Mouse (Mus musculus) gastrocnemius, postnatal 14 days (tissue): ENCODE results near the gene Hist2h4. TPM values are rescaled to one million over a fixed set of nuclear protein-coding genes. Genes with fewer than 3 reads are reported as not detected.
"Not testable (repeated sequence)": the region's sequence is repeated elsewhere in the genome, so short reads cannot be mapped to it uniquely, and the experiment has no call there.

Experiments used
- DNase-seq: peaks from one replicate; pipeline ENCODE4 v3.0.0; 2021; ENCODE audit warnings: mixed read lengths
- intact Hi-C: fragments of 180-260 bp; cut with DNase I; formaldehyde crosslinking; loops from one replicate; pipeline ENCODE4 v1.15.1; 2025; ENCODE audit warnings: low total_unique reads
- microRNA-seq, 2 experiments: library from miRNA; unstranded; fragments of <30 nt; microRNA quantifications; one replicate each; pipeline ENCODE4 v1.2.0; 2021
- total RNA-seq, 2 experiments: library from RNA; stranded (reverse); gene quantifications; 2 replicates each; pipeline ENCODE4 v1.2.3; 2021

Hist2h4 gene
- total RNA-seq, 2 experiments from 2014 or later = 20.5 to 21.2 TPM

- no peak for DNase-seq
- intact Hi-C loops = loop anchor here (10.0 kb wide), 1 partner anchor 157 kb away; no protein-coding TSS in a partner anchor
Measured at GRCm38 (mm10) chr3:96231758-96232120, 31.4 kb downstream of the Hist2h4 start.

GRCm38 (mm10) chr3:96230910-96231757 lies 32.0 kb downstream of the Hist2h4 start:
- DNase-seq = no peak
- intact Hi-C loops = loop anchor here (10.0 kb wide), 1 partner anchor 156 kb away; no protein-coding TSS in a partner anchor

- intact Hi-C loops = loop anchor here (10.0 kb wide), 1 partner anchor 156 kb away; no protein-coding TSS in a partner anchor
- DNase-seq = no peak
Measured at GRCm38 (mm10) chr3:96230404-96230803, 32.7 kb downstream of the Hist2h4 start.

- intact Hi-C loops = no loop called here
- no peak for DNase-seq
Measured at GRCm38 (mm10) chr3:96228828-96229227, 34.3 kb downstream of the Hist2h4 start.

GRCm38 (mm10) chr3:96226695-96227648 lies 36.1 kb downstream of the Hist2h4 start:
- no peak for DNase-seq
- intact Hi-C loops = no loop called here

- no peak for DNase-seq
- intact Hi-C loops = no loop called here
Measured at GRCm38 (mm10) chr3:96225421-96225820, 37.7 kb downstream of the Hist2h4 start.

- no peak for DNase-seq
- intact Hi-C loops = no loop called here
Measured at GRCm38 (mm10) chr3:96222774-96223173, 40.3 kb downstream of the Hist2h4 start.

- intact Hi-C loops = no loop called here
- no peak for DNase-seq
Measured at GRCm38 (mm10) chr3:96221640-96222038, 41.5 kb downstream of the Hist2h4 start.

- intact Hi-C loops = no loop called here
- peak; percentile 70 for DNase-seq
Measured at GRCm38 (mm10) chr3:96220765-96221639, 42.1 kb downstream of the Hist2h4 start, which contains the start of the genes Hist2h2ac and Hist2h2be. TSS of gene Hist2h2ac (minus strand) at chr3:96220880. TSS of gene Hist2h2be (plus strand) at chr3:96221119.

- intact Hi-C loops, DNase-seq: not testable (repeated sequence)
Measured at GRCm38 (mm10) chr3:96220131-96220764, 42.9 kb downstream of the Hist2h4 start.

- intact Hi-C loops = no loop called here
- DNase-seq = peak; percentile 70
Measured at GRCm38 (mm10) chr3:96219661-96220130, 43.4 kb downstream of the Hist2h4 start, which contains the start of the genes Bola1 and Hist2h2ab. TSS of gene Bola1 (minus strand) at chr3:96219709. TSS of gene Hist2h2ab (plus strand) at chr3:96219865.

- intact Hi-C loops = no loop called here
- DNase-seq = no peak
Measured at GRCm38 (mm10) chr3:96219191-96219641, 43.9 kb downstream of the Hist2h4 start.

Small RNAs within 50 kb of the gene (microRNA-seq; reads per million reads assigned to microRNA genes)
- 0 reads per million in 2 experiments for gene Gm44492
- gene Gm47311 = 0 reads per million in 2 experiments
- 0 reads per million in 2 experiments for gene Gm47313

Other genes with a start within 250 kb of the Hist2h4 start
- 10 to 100 TPM; 21.4 to 23.6 TPM for gene Vps45, start 204.8 kb downstream of the Hist2h4 start, total RNA-seq
- gene Otud7b, start 158.8 kb downstream of the Hist2h4 start, total RNA-seq = 10 to 100 TPM; 44.4 to 44.7 TPM
- 1 to 10 TPM; 4.1 to 5.2 TPM for gene Mtmr11, start 101.3 kb downstream of the Hist2h4 start, total RNA-seq
- 10 to 100 TPM; 10.3 to 13.2 TPM for gene Sf3b4, start 91.0 kb downstream of the Hist2h4 start, total RNA-seq
- gene Sv2a, start 82.2 kb downstream of the Hist2h4 start, total RNA-seq = 1 to 10 TPM; 1.8 to 4.0 TPM
- 10 to 100 TPM; 26.4 to 27.7 TPM for gene Bola1, start 43.6 kb downstream of the Hist2h4 start, total RNA-seq
- 1 to 10 TPM; 3.4 to 7.1 TPM for gene Hist2h2ab, start 43.4 kb downstream of the Hist2h4 start, total RNA-seq
- 10 to 100 TPM; 33.7 to 41.7 TPM for gene Hist2h2ac, start 42.4 kb downstream of the Hist2h4 start, total RNA-seq
- 1 to 10 TPM; 4.3 to 4.4 TPM for gene Hist2h2be, start 42.2 kb downstream of the Hist2h4 start, total RNA-seq
- 10 to 100 TPM; 30.3 to 31.5 TPM for gene Hist2h3c2, start 24.2 kb downstream of the Hist2h4 start, total RNA-seq
- gene Hist2h2aa2, start 23.0 kb downstream of the Hist2h4 start, total RNA-seq = 100 to 1,000 TPM; 353 to 418 TPM
- gene Hist2h2aa1, start 17.8 kb downstream of the Hist2h4 start, total RNA-seq = 10 to 100 TPM in 1 of 2 experiments, 1 to 10 TPM in 1; 3.3 to 12.8 TPM
- gene Hist2h3c1, start 16.6 kb downstream of the Hist2h4 start, total RNA-seq = not detected
- 100 to 1,000 TPM; 154 to 189 TPM for gene Hist2h3b, start 5.3 kb upstream of the Hist2h4 start, total RNA-seq
- gene Hist2h2bb, start 6.4 kb upstream of the Hist2h4 start, total RNA-seq = 100 to 1,000 TPM; 160 to 175 TPM
- gene Fcgr1, start 30.7 kb upstream of the Hist2h4 start, total RNA-seq = under 1 TPM; 0.33 to 0.45 TPM
- gene BC107364, start 189.0 kb upstream of the Hist2h4 start, total RNA-seq = not detected